Mouse (Mus musculus): ENCODE measurements around the gene 2310007B03Rik. TPM values are rescaled to one million over a fixed set of nuclear protein-coding genes. Genes with fewer than 3 reads are reported as not detected.
A peak's percentile ranks its signal among the peaks of the same experiment; 100 is the strongest.

The 2310007B03Rik gene
- polyA plus RNA-seq, 1 experiment from 2014 or later: 23.0 TPM

- peak; percentile 13; the same call in 1 of the 2 replicates for ATAC-seq (ENCODE audit: low read depth)
- H3K4me2 ChIP-seq (ENCODE audit: low read depth, low read length): no peak overlapping the region
- H3K27ac ChIP-seq (ENCODE audit: low read length): no peak overlapping the region
- H3K36me3 ChIP-seq (ENCODE audit: control insufficient read depth, insufficient read depth, low read length): no peaks in the 10 kb centered on the region
- H3K9ac ChIP-seq (ENCODE audit: low read length): no peak overlapping the region
- no peaks in the 10 kb centered on the region for H3K27me3 ChIP-seq (ENCODE audit: control insufficient read depth, insufficient read depth, low read depth, low read length)
- H3K4me1 ChIP-seq (replicated peaks; ENCODE audit: control insufficient read depth, insufficient read depth, low read length): peaks cover 4% of the 10 kb centered on the region; the same call in 1 of the 2 replicates
- H3K4me3 ChIP-seq (ENCODE audit: low read length): no peak overlapping the region
- no peaks in the 10 kb centered on the region for H3K9me3 ChIP-seq (ENCODE audit: control insufficient read depth, low read length)
- WGBS: 72% methylated on average over 14 of the region's 14 CpGs
Measured at GRCm38 (mm10) chr1:93184071-93184828, 23.5 kb upstream of the 2310007B03Rik start.

GRCm38 (mm10) chr1:93182281-93182680 is 21.5 kb upstream of the 2310007B03Rik start:
- H3K36me3 ChIP-seq (ENCODE audit: control insufficient read depth, insufficient read depth, low read length): no peaks in the 10 kb centered on the region
- H3K9me3 ChIP-seq (ENCODE audit: control insufficient read depth, low read length): no peaks in the 10 kb centered on the region
- no peak overlapping the region for H3K27ac ChIP-seq (ENCODE audit: low read length)
- WGBS: 88% methylated on average over 7 of the region's 7 CpGs
- H3K9ac ChIP-seq (ENCODE audit: low read length): no peak overlapping the region
- H3K27me3 ChIP-seq (ENCODE audit: control insufficient read depth, insufficient read depth, low read depth, low read length): no peaks in the 10 kb centered on the region
- no peak for ATAC-seq (ENCODE audit: low read depth)
- no peak overlapping the region for H3K4me2 ChIP-seq (ENCODE audit: low read depth, low read length)
- H3K4me3 ChIP-seq (ENCODE audit: low read length): no peak overlapping the region
- H3K4me1 ChIP-seq (replicated peaks; ENCODE audit: control insufficient read depth, insufficient read depth, low read length): peaks cover 4% of the 10 kb centered on the region; the same call in 1 of the 2 replicates

- no peaks in the 10 kb centered on the region for H3K27me3 ChIP-seq (ENCODE audit: control insufficient read depth, insufficient read depth, low read depth, low read length)
- ATAC-seq (ENCODE audit: low read depth): peak; percentile 93
- H3K36me3 ChIP-seq (ENCODE audit: control insufficient read depth, insufficient read depth, low read length): no peaks in the 10 kb centered on the region
- H3K9ac ChIP-seq (ENCODE audit: low read length): peak overlapping the region; percentile 40
- 2% methylated on average over 44 of the region's 44 CpGs for WGBS
- peak overlapping the region; percentile 34 for H3K4me3 ChIP-seq (ENCODE audit: low read length)
- H3K9me3 ChIP-seq (ENCODE audit: control insufficient read depth, low read length): no peaks in the 10 kb centered on the region
- peaks cover 13% of the 10 kb centered on the region for H3K4me1 ChIP-seq (replicated peaks; ENCODE audit: control insufficient read depth, insufficient read depth, low read length)
- H3K4me2 ChIP-seq (ENCODE audit: low read depth, low read length): peak overlapping the region; percentile 54
- H3K27ac ChIP-seq (ENCODE audit: low read length): peak overlapping the region; percentile 92
Measured at GRCm38 (mm10) chr1:93176525-93177332, 16.0 kb upstream of the 2310007B03Rik start.

- no peaks in the 10 kb centered on the region for H3K9me3 ChIP-seq (ENCODE audit: control insufficient read depth, low read length)
- H3K27me3 ChIP-seq (ENCODE audit: control insufficient read depth, insufficient read depth, low read depth, low read length): no peaks in the 10 kb centered on the region
- peak overlapping the region; percentile 40 for H3K9ac ChIP-seq (ENCODE audit: low read length)
- WGBS: 16% methylated on average over 6 of the region's 6 CpGs
- peak overlapping the region; percentile 92 for H3K27ac ChIP-seq (ENCODE audit: low read length)
- 0 out of 2 replicates have a peak, but pooled peaks have one; percentile 24 for ATAC-seq (ENCODE audit: low read depth)
- H3K36me3 ChIP-seq (ENCODE audit: control insufficient read depth, insufficient read depth, low read length): no peaks in the 10 kb centered on the region
- H3K4me1 ChIP-seq (replicated peaks; ENCODE audit: control insufficient read depth, insufficient read depth, low read length): peaks cover 13% of the 10 kb centered on the region
- H3K4me2 ChIP-seq (ENCODE audit: low read depth, low read length): peak overlapping the region; percentile 54
- H3K4me3 ChIP-seq (ENCODE audit: low read length): no peak overlapping the region; the same call in 1 of the 2 replicates
Measured at GRCm38 (mm10) chr1:93175849-93176248, 15.1 kb upstream of the 2310007B03Rik start.

GRCm38 (mm10) chr1:93174399-93174798 is 13.7 kb upstream of the 2310007B03Rik start:
- Histone ChIP-seq H3K4me2 (ENCODE audit: low read depth, low read length) (no peak overlapping the region), H3K4me3 (ENCODE audit: low read length) (no peak overlapping the region), H3K4me1 (replicated peaks; ENCODE audit: control insufficient read depth, insufficient read depth, low read length) (peaks cover 13% of the 10 kb centered on the region), H3K9ac (ENCODE audit: low read length) (no peak overlapping the region), H3K9me3 (ENCODE audit: control insufficient read depth, low read length) (no peaks in the 10 kb centered on the region), H3K36me3 (ENCODE audit: control insufficient read depth, insufficient read depth, low read length) (no peaks in the 10 kb centered on the region), H3K27ac (ENCODE audit: low read length) (no peak overlapping the region), H3K27me3 (ENCODE audit: control insufficient read depth, insufficient read depth, low read depth, low read length) (no peaks in the 10 kb centered on the region)
- WGBS: under 1% methylated on average over 4 of the region's 4 CpGs
- peak; percentile 53 for ATAC-seq (ENCODE audit: low read depth)

GRCm38 (mm10) chr1:93173665-93174064 is 12.9 kb upstream of the 2310007B03Rik start:
- H3K27me3 ChIP-seq (ENCODE audit: control insufficient read depth, insufficient read depth, low read depth, low read length): no peaks in the 10 kb centered on the region
- no peak overlapping the region for H3K4me3 ChIP-seq (ENCODE audit: low read length)
- H3K9ac ChIP-seq (ENCODE audit: low read length): no peak overlapping the region
- no peak overlapping the region for H3K4me2 ChIP-seq (ENCODE audit: low read depth, low read length)
- ATAC-seq (ENCODE audit: low read depth): no peak
- peaks cover 13% of the 10 kb centered on the region for H3K4me1 ChIP-seq (replicated peaks; ENCODE audit: control insufficient read depth, insufficient read depth, low read length)
- no peaks in the 10 kb centered on the region for H3K9me3 ChIP-seq (ENCODE audit: control insufficient read depth, low read length)
- no peaks in the 10 kb centered on the region for H3K36me3 ChIP-seq (ENCODE audit: control insufficient read depth, insufficient read depth, low read length)
- H3K27ac ChIP-seq (ENCODE audit: low read length): no peak overlapping the region
- 61% methylated on average over 4 of the region's 4 CpGs for WGBS

- Histone ChIP-seq H3K36me3 (ENCODE audit: control insufficient read depth, insufficient read depth, low read length) (no peaks in the 10 kb centered on the region), H3K9me3 (ENCODE audit: control insufficient read depth, low read length) (no peaks in the 10 kb centered on the region), H3K4me2 (ENCODE audit: low read depth, low read length) (no peak within 1 kb of the TSS), H3K27ac (ENCODE audit: low read length) (no peak within 1 kb of the TSS), H3K9ac (ENCODE audit: low read length) (no peak within 1 kb of the TSS), H3K27me3 (ENCODE audit: control insufficient read depth, insufficient read depth, low read depth, low read length) (no peaks in the 10 kb centered on the region), H3K4me3 (ENCODE audit: low read length) (no peak within 1 kb of the TSS), H3K4me1 (replicated peaks; ENCODE audit: control insufficient read depth, insufficient read depth, low read length) (peaks cover 4% of the 10 kb centered on the region)
- WGBS: 31% methylated on average over 10 of the region's 10 CpGs
- peak; percentile 62 for ATAC-seq (ENCODE audit: low read depth)
Measured at GRCm38 (mm10) chr1:93168295-93168775, 7.6 kb upstream of the 2310007B03Rik start, which contains the start of gene Crocc2. Gene Crocc2 (plus strand): TSS chr1:93168725.

GRCm38 (mm10) chr1:93166346-93167079 is 5.8 kb upstream of the 2310007B03Rik start:
- ATAC-seq (ENCODE audit: low read depth): peak; percentile 29

More at GRCm38 (mm10) chr1:93166346-93167079, 5.8 kb upstream of the 2310007B03Rik start:
- Histone ChIP-seq H3K4me1 (replicated peaks; ENCODE audit: control insufficient read depth, insufficient read depth, low read length) (peaks cover 15% of the 10 kb centered on the region), H3K4me3 (ENCODE audit: low read length) (no peak overlapping the region), H3K9me3 (ENCODE audit: control insufficient read depth, low read length) (no peaks in the 10 kb centered on the region), H3K27me3 (ENCODE audit: control insufficient read depth, insufficient read depth, low read depth, low read length) (no peaks in the 10 kb centered on the region), H3K4me2 (ENCODE audit: low read depth, low read length) (no peak overlapping the region), H3K27ac (ENCODE audit: low read length) (no peak overlapping the region), H3K36me3 (ENCODE audit: control insufficient read depth, insufficient read depth, low read length) (no peaks in the 10 kb centered on the region), H3K9ac (ENCODE audit: low read length) (no peak overlapping the region)
- 66% methylated on average over 11 of the region's 11 CpGs for WGBS

Measured in lung, embryonic 16.5 days (tissue).